Mouse (Mus musculus): ENCODE measurements around the gene Cort.

- no peak for TF ChIP-seq POLR2A (IDR thresholded peaks at IDR 0.05; ENCODE audit: low read depth, low read length)
- no peak for TF ChIP-seq CTCF (conservative IDR thresholded peaks at IDR 0.05; ENCODE audit: insufficient read depth, insufficient read length, low read depth, low read length)
Measured at GRCm38 (mm10) chr4:149138515-149138914, 12.0 kb upstream of the Cort start.

Data from kidney, adult 2 months (tissue).